Mouse (Mus musculus) limb, embryonic 11.5 days (tissue): ENCODE results near the gene Paip2b. TPM values are rescaled to one million over a fixed set of nuclear protein-coding genes. Genes with fewer than 3 reads are reported as not detected.
"Not testable (repeated sequence)": the region's sequence is repeated elsewhere in the genome, so short reads cannot be mapped to it uniquely, and the experiment has no call there.

Experiments
- ATAC-seq: fragments of 200-750 bp; cut with Nextera tagmentation; 2 replicates; pipeline ENCODE4 v1.8.0; 2017; ENCODE audit warnings: low read depth; ENCODE audit not compliant: insufficient number of reproducible peaks, low FRiP score, low TSS enrichment
- DNase-seq: peaks from one replicate; pipeline ENCODE4 v3.0.0-alpha.2; 2015; ENCODE audit warnings: low spot score
- H3K27ac ChIP-seq: fragments of 300-500 bp; sonication (generic); replicated peaks from 2 replicates; pipeline ENCODE4 v1.5.1; 2014; ENCODE audit warnings: low read depth, mild to moderate bottlenecking, low read length
- H3K27me3 ChIP-seq: fragments of 300-500 bp; sonication (generic); 2 replicates; pipeline ENCODE4 v1.6.1; 2014; ENCODE audit warnings: mild to moderate bottlenecking, low read length, mixed read lengths; ENCODE audit not compliant: control insufficient read depth, insufficient read depth
- H3K36me3 ChIP-seq: fragments of 300-500 bp; sonication (generic); 2 replicates; pipeline ENCODE4 v1.6.1; 2014; ENCODE audit warnings: mild to moderate bottlenecking, low read length, moderate library complexity, mixed read lengths; ENCODE audit not compliant: control insufficient read depth, insufficient read depth
- H3K4me1 ChIP-seq: fragments of 300-500 bp; sonication (generic); 2 replicates; pipeline ENCODE4 v1.6.1; 2014; ENCODE audit warnings: low read length, mixed read lengths; ENCODE audit not compliant: control insufficient read depth, insufficient read depth
- H3K4me2 ChIP-seq: fragments of 300-500 bp; sonication (generic); 2 replicates; pipeline ENCODE4 v1.6.1; 2014; ENCODE audit warnings: low read depth, mild to moderate bottlenecking, moderate library complexity; ENCODE audit not compliant: severe bottlenecking
- H3K4me3 ChIP-seq: fragments of 300-500 bp; sonication (generic); 2 replicates; pipeline ENCODE4 v1.5.1; 2014; ENCODE audit warnings: low read depth, low read length
- H3K9ac ChIP-seq: fragments of 300-500 bp; sonication (generic); 2 replicates; pipeline ENCODE4 v1.6.1; 2014; ENCODE audit warnings: mild to moderate bottlenecking, low read length
- H3K9me3 ChIP-seq: fragments of 300-500 bp; sonication (generic); 2 replicates; pipeline ENCODE4 v1.6.1; 2016; ENCODE audit warnings: low read length; ENCODE audit not compliant: control insufficient read depth
- WGBS: fragments of 180-500 bp; shearing (Covaris S2); extraction: QIAGEN DNeasy Blood & Tissue Kit; methylation state at CpG from one replicate; pipeline ENCODE4 v1.1.7; 2014; 5-methylcytosine and 5-hydroxymethylcytosine counted together
- polyA plus RNA-seq: library from polyadenylated mRNA; unstranded; fragments of >200 nt; fragmentation: Nextera tagmentation; extraction: Ambion mirVana; gene quantifications from 2 replicates; pipeline ENCODE4 v1.2.1, GENCODE M21; 2014

Gene Paip2b
- polyA plus RNA-seq, 1 experiment from 2014 or later: 24.1 TPM

- H3K4me3 ChIP-seq: no peak overlapping the region
- 0 out of 2 replicates have a peak, but pooled peaks cover 3% of the 10 kb centered on the region for H3K4me1 ChIP-seq
- no peak overlapping the region for H3K9ac ChIP-seq
- 78% methylated on average over 4 of the region's 4 CpGs for WGBS
- H3K27ac ChIP-seq: no peak overlapping the region
- no peak for ATAC-seq
- H3K27me3 ChIP-seq: no peaks in the 10 kb centered on the region
- H3K4me2 ChIP-seq: no peak overlapping the region
- no peak for DNase-seq
- no peaks in the 10 kb centered on the region for H3K36me3 ChIP-seq
- H3K9me3 ChIP-seq: no peaks in the 10 kb centered on the region
Measured at GRCm38 (mm10) chr6:83791251-83791890, 40.2 kb downstream of the Paip2b start.

- not testable (repeated sequence) for H3K4me1 ChIP-seq, H3K4me2 ChIP-seq, ATAC-seq, H3K4me3 ChIP-seq, H3K27ac ChIP-seq, DNase-seq, H3K36me3 ChIP-seq, H3K9ac ChIP-seq, H3K9me3 ChIP-seq, H3K27me3 ChIP-seq
- 83% methylated on average over 5 of the region's 5 CpGs for WGBS
Measured at GRCm38 (mm10) chr6:83790533-83790932, 41.0 kb downstream of the Paip2b start.

- 74% methylated on average over 7 of the region's 7 CpGs for WGBS
- no peak overlapping the region for H3K9ac ChIP-seq
- no peaks in the 10 kb centered on the region for H3K9me3 ChIP-seq
- H3K4me1 ChIP-seq: 0 out of 2 replicates have a peak, but pooled peaks cover 3% of the 10 kb centered on the region
- no peak overlapping the region for H3K4me3 ChIP-seq
- H3K4me2 ChIP-seq: no peak overlapping the region
- ATAC-seq (no peak), DNase-seq (no peak)
- H3K36me3 ChIP-seq: no peaks in the 10 kb centered on the region
- H3K27me3 ChIP-seq: no peaks in the 10 kb centered on the region
- no peak overlapping the region for H3K27ac ChIP-seq
Measured at GRCm38 (mm10) chr6:83788554-83788953, 43.0 kb downstream of the Paip2b start.

- no peak overlapping the region for H3K27ac ChIP-seq
- no peaks in the 10 kb centered on the region for H3K9me3 ChIP-seq
- no peak overlapping the region for H3K9ac ChIP-seq
- no peaks in the 10 kb centered on the region for H3K36me3 ChIP-seq
- 0 out of 2 replicates have a peak, but pooled peaks cover under 1% of the 10 kb centered on the region for H3K4me1 ChIP-seq
- H3K4me3 ChIP-seq: no peak overlapping the region
- no peak overlapping the region for H3K4me2 ChIP-seq
- no peaks in the 10 kb centered on the region for H3K27me3 ChIP-seq
- DNase-seq: no peak
- no peak for ATAC-seq
- 81% methylated on average over 3 of the region's 3 CpGs for WGBS
Measured at GRCm38 (mm10) chr6:83786426-83786825, 45.1 kb downstream of the Paip2b start.

GRCm38 (mm10) chr6:83779026-83779425 is 52.5 kb downstream of the Paip2b start:
- Histone ChIP-seq H3K9ac (no peak overlapping the region), H3K36me3 (no peaks in the 10 kb centered on the region), H3K27me3 (no peaks in the 10 kb centered on the region), H3K27ac (no peak overlapping the region), H3K4me3 (no peak overlapping the region), H3K4me2 (no peak overlapping the region), H3K4me1 (peaks cover 9% of the 10 kb centered on the region), H3K9me3 (no peaks in the 10 kb centered on the region)
- no peak for ATAC-seq
- WGBS: 8% methylated on average over 5 of the region's 5 CpGs
- DNase-seq: peak; percentile 54

DNA sequence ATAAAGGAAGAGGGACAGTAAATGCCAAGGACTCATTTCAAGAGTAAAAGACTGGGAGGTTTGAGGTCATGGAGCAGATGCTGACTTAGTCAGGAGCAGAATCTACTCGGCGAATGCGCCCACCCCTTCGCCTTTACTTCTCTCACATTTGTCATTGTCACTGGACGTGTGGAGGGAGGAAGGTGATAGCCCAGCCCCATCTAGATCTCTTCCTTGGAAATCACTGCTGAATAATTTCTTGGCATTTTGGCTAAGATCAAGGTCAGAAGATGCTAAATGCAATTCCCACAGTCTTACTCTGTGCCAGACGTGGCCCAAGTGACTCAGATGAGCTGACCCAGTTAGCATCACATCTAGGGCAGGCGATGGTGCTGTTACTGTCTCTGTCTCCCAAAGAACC is 53.2 kb downstream of the Paip2b start:
- Histone ChIP-seq H3K27ac (no peak overlapping the region), H3K27me3 (no peaks in the 10 kb centered on the region), H3K9me3 (no peaks in the 10 kb centered on the region), H3K4me2 (no peak overlapping the region), H3K36me3 (no peaks in the 10 kb centered on the region), H3K9ac (no peak overlapping the region), H3K4me1 (peaks cover 9% of the 10 kb centered on the region), H3K4me3 (no peak overlapping the region)
- WGBS: 77% methylated on average over 7 of the region's 7 CpGs
- no peak for DNase-seq
- ATAC-seq: no peak

DNA sequence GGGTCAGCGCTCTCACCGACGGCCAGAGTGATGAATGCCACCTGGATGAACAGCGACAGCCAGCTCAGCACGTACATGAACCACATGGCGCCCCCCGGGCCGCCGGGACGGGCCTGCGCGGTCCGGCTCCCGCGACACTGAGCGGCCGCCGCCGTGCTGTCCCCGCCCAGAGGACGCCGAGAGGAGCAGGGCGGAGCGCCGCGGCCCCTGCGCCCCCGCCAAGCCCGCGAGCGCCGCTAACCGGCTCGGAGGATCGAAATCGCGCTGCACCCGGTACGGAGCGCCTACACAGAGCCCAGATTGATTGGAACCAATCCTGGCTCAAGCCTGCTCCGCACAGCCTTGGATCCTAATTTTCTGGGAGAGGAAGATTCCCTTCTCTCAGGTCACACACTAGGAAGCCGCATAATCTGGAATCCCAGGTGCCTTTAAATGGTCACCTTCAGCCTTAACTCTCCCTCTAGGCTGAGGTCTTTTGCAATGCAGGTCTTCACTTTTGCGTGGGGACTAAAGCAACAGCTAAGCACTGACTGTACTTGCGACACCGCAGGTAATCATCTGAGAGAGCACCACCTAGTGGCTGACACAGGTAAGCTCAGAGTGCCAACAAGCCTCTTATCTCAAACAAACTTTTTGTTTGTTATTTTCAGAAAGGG is 55.8 kb downstream of the Paip2b start, which contains the start of gene Tex261:
TSS of gene Tex261 (minus strand) at position 176 of the 656 bp plus-strand sequence.
- ATAC-seq (peak; percentile 83), DNase-seq (peak; percentile 93)
- Histone ChIP-seq H3K27me3 (no peaks in the 10 kb centered on the region), H3K9me3 (no peaks in the 10 kb centered on the region), H3K27ac (0 out of 2 replicates have a peak within 1 kb of the TSS, but pooled peaks have one; percentile 42), H3K4me1 (peaks cover 9% of the 10 kb centered on the region), H3K4me2 (peak within 1 kb of the TSS; percentile 86), H3K4me3 (peak within 1 kb of the TSS; percentile 67), H3K36me3 (no peaks in the 10 kb centered on the region; the same call in 1 of the 2 replicates), H3K9ac (peak within 1 kb of the TSS; percentile 72)
- WGBS: under 1% methylated on average over 44 of the region's 45 CpGs

- 0 out of 2 replicates have a peak overlapping the region, but pooled peaks have one; percentile 42 for H3K27ac ChIP-seq
- no peaks in the 10 kb centered on the region for H3K9me3 ChIP-seq
- no peaks in the 10 kb centered on the region; the same call in 1 of the 2 replicates for H3K36me3 ChIP-seq
- 2% methylated on average over 14 of the region's 14 CpGs for whole genome bisulfite sequencing
- peaks cover 9% of the 10 kb centered on the region for H3K4me1 ChIP-seq
- peak overlapping the region; percentile 86 for H3K4me2 ChIP-seq
- ATAC-seq (peak; percentile 27; the same call in 1 of the 2 replicates), DNase-seq (peak; percentile 33)
- H3K27me3 ChIP-seq: no peaks in the 10 kb centered on the region
- H3K9ac ChIP-seq: peak overlapping the region; percentile 72
- peak overlapping the region; percentile 67 for H3K4me3 ChIP-seq
Measured at GRCm38 (mm10) chr6:83774781-83775563, 56.6 kb downstream of the Paip2b start.
